Mouse (Mus musculus): ENCODE measurements around the gene Tmx2.

DNA sequence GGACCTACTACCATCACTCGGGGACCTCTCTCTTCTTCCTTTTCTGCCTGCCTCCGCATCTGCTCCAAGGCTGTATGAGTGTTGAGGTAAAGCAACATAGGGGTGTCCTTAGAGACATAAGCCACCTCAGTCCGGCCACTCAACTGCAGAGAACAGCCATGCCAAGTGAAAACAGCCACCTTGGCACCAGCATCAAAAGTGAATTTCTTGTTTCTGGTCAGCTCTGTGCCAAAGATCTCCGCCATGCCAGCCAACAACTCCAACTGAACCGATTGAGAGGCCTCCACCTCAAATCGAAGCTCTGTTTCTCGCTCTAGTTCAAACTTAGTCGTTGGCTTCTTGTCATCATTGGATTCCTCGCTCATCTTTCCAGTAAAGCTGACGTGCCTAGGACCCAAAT is 46.8 kb upstream of the Tmx2 start:
- TF ChIP-seq CTCF (IDR thresholded peaks at IDR 0.05; ENCODE audit: borderline replicate concordance, insufficient read depth, low read length) (no peak), POLR2A (IDR thresholded peaks at IDR 0.05; ENCODE audit: low read depth, low read length) (no peak)

Data from embryonic fibroblast, embryonic 13.5 days (primary cell).